Mouse (Mus musculus) lung, embryonic 16.5 days (tissue): Measurements from ENCODE around the gene 4933415A04Rik. TPM values are rescaled to one million over a fixed set of nuclear protein-coding genes. Genes with fewer than 3 reads are reported as not detected.

Experiments
- ATAC-seq: fragments of 200-750 bp; cut with Nextera tagmentation; 2 replicates; pipeline ENCODE4 v1.8.0; 2017; ENCODE audit warnings: low read depth, mild to moderate bottlenecking, moderate library complexity
- H3K27ac ChIP-seq: fragments of 300-500 bp; sonication (generic); 2 replicates; pipeline ENCODE4 v1.5.1; 2014; ENCODE audit warnings: mild to moderate bottlenecking, control low read depth, low read length
- H3K27me3 ChIP-seq: fragments of 300-500 bp; sonication (generic); 2 replicates; pipeline ENCODE4 v1.6.1; 2014; ENCODE audit warnings: low read depth, low read length, mixed read lengths; ENCODE audit not compliant: control insufficient read depth, insufficient read depth
- H3K36me3 ChIP-seq: fragments of 300-500 bp; sonication (generic); 2 replicates; pipeline ENCODE4 v1.6.1; 2014; ENCODE audit warnings: low read length; ENCODE audit not compliant: control insufficient read depth, insufficient read depth
- H3K4me1 ChIP-seq: fragments of 300-500 bp; sonication (generic); replicated peaks from 2 replicates; pipeline ENCODE4 v1.6.1; 2014; ENCODE audit warnings: low read length, mixed read lengths; ENCODE audit not compliant: control insufficient read depth, insufficient read depth
- H3K4me2 ChIP-seq: fragments of 300-500 bp; sonication (generic); 2 replicates; pipeline ENCODE4 v1.6.1; 2014; ENCODE audit warnings: low read depth, low read length, control low read depth
- H3K4me3 ChIP-seq: fragments of 300-500 bp; sonication (generic); 2 replicates; pipeline ENCODE4 v1.5.1; 2014; ENCODE audit warnings: mild to moderate bottlenecking, low read length, control low read depth
- H3K9ac ChIP-seq: fragments of 300-500 bp; sonication (generic); 2 replicates; pipeline ENCODE4 v1.6.1; 2014; ENCODE audit warnings: low read length, control low read depth
- H3K9me3 ChIP-seq: fragments of 300-500 bp; sonication (generic); 2 replicates; pipeline ENCODE4 v1.6.1; 2016; ENCODE audit warnings: low read length; ENCODE audit not compliant: control insufficient read depth
- WGBS: fragments of 180-500 bp; shearing (Covaris S2); extraction: QIAGEN DNeasy Blood & Tissue Kit; methylation state at CpG from one replicate; pipeline ENCODE4 v1.1.7; 2014; 5-methylcytosine and 5-hydroxymethylcytosine counted together
- polyA plus RNA-seq: library from polyadenylated mRNA; unstranded; fragments of >200 nt; fragmentation: Nextera tagmentation; extraction: Ambion mirVana; gene quantifications from 2 replicates; pipeline ENCODE4 v1.2.1, GENCODE M21; 2015

The 4933415A04Rik gene
- polyA plus RNA-seq, 1 experiment from 2014 or later: 6.1 TPM

DNA sequence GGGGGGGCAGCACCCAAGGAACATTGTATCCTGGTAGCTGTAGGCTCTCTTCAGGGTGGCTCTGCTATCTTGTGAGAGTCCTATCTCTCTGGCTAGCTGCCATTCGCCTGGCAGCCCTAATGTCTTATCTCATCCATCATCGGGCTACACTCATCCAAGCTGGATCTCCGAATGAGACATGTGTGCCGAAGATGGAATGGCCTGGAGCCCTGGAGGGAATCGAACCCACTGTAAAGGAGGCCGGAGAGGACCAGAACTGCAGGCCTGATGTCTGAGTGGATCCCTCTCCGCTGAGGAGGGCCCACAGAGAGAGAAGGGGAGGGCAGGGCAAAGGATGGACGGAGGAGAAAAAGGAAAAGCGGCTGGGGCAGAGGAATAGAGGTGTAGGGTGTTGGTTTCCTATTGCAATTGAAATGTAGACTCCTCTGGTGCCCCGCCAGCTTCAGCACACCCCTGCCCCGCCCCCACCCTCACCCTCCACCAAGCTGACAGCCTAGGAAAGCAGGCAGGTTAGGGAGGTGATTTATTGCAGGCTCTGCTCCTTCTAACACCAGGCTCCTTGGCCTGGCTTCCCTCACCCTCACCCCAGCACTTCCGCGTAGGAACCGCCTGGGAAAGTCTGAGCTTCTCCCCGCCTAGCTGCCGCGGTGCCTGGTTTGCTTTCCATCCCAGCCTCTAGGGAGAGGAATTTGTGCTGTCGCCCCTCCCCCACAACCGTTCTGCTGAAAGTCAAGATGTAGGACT is 47.0 kb downstream of the 4933415A04Rik start:
- H3K9me3 ChIP-seq: no peaks in the 10 kb centered on the region
- H3K27me3 ChIP-seq: no peaks in the 10 kb centered on the region
- peak overlapping the region; percentile 48 for H3K4me2 ChIP-seq
- no peaks in the 10 kb centered on the region for H3K36me3 ChIP-seq
- peak overlapping the region; percentile 65 for H3K27ac ChIP-seq
- peak; percentile 87 for ATAC-seq
- WGBS: 17% methylated on average over 19 of the region's 19 CpGs
- H3K4me3 ChIP-seq: no peak overlapping the region
- peaks cover 8% of the 10 kb centered on the region for H3K4me1 ChIP-seq
- H3K9ac ChIP-seq: peak overlapping the region; percentile 53; the same call in 1 of the 2 replicates

DNA sequence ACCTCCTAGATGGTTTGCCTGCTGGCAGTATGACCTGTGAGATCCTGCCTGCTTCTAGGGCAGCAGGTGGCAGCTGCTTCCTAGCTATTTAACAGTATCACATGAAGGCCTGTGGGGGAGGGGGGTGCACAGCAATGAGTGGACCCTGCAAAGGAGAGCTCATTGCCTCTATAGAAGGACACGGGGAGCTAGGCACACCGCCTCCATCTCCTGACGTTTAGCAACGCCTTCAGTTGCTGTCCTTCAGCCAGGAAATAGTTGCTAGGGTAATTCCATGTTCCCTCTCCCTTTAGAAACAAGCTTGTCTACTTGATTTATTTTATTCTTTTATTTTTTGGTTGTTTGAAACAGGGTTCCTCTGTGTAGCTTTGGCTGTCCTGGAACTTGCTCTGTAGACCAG is 49.9 kb downstream of the 4933415A04Rik start:
- no peak overlapping the region for H3K4me3 ChIP-seq
- no peak for ATAC-seq
- no peaks in the 10 kb centered on the region for H3K9me3 ChIP-seq
- no peak overlapping the region for H3K9ac ChIP-seq
- 70% methylated on average over 4 of the region's 4 CpGs for WGBS
- no peak overlapping the region for H3K27ac ChIP-seq
- H3K4me1 ChIP-seq: peaks cover 8% of the 10 kb centered on the region
- no peak overlapping the region for H3K4me2 ChIP-seq
- H3K27me3 ChIP-seq: no peaks in the 10 kb centered on the region
- no peaks in the 10 kb centered on the region for H3K36me3 ChIP-seq

DNA sequence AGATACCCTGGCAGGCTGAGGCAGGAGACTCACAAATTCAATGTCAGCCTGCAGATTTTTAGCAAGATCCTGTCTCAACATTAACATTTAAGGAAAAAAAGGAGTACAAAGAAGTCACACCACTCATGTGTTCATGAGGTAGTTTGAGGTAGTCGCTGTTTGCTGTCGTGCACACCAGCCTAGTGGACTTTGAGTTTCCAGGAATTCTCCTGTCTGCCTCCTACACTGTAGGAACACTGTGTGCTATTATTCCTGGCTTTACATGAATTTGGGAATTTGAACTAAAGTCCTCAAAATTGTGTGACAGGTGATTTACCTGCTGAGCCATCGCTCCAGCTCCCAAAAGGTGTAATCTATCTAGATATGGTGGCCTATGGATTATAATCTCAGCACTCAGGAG is 51.6 kb downstream of the 4933415A04Rik start:
- WGBS: 90% methylated on average over 3 of the region's 3 CpGs
- ATAC-seq: no peak

More for the DNA sequence above, 51.6 kb downstream of the 4933415A04Rik start:
- no peak overlapping the region for H3K4me2 ChIP-seq
- H3K4me1 ChIP-seq: peaks cover 17% of the 10 kb centered on the region
- H3K36me3 ChIP-seq: no peaks in the 10 kb centered on the region
- H3K9me3 ChIP-seq: no peaks in the 10 kb centered on the region
- H3K27ac ChIP-seq: no peak overlapping the region
- no peak overlapping the region for H3K4me3 ChIP-seq
- no peak overlapping the region for H3K9ac ChIP-seq
- no peaks in the 10 kb centered on the region for H3K27me3 ChIP-seq

Other genes starting within 250 kb of the 4933415A04Rik start
- 91.5 and 98.6 TPM in 2 replicates for gene Pttg1, start 160.8 kb upstream of the 4933415A04Rik start, polyA plus RNA-seq
- gene Slu7, start 153.3 kb upstream of the 4933415A04Rik start, polyA plus RNA-seq: 52.2 and 58.0 TPM in 2 replicates
- gene C1qtnf2, start 112.8 kb upstream of the 4933415A04Rik start, polyA plus RNA-seq: 3.4 and 4.1 TPM in 2 replicates
- 19.6 and 20.0 TPM in 2 replicates for gene Ccnjl, start 58.3 kb upstream of the 4933415A04Rik start, polyA plus RNA-seq
- 3.2 TPM in 1 of 2 replicates, not detected in the other for gene Fabp6, start 14.5 kb downstream of the 4933415A04Rik start, polyA plus RNA-seq
- 11.6 and 13.3 TPM in 2 replicates for gene Pwwp2a, start 95.0 kb downstream of the 4933415A04Rik start, polyA plus RNA-seq
- 57.9 and 64.6 TPM in 2 replicates for gene Ttc1, start 161.0 kb downstream of the 4933415A04Rik start, polyA plus RNA-seq